Comparison of ENCODE assay signal across 16 mouse cellular contexts in genomic region chr3:89199839-89200238, GRCm38 (mm10).
"Had no signal": no experiment of that assay in that cellular context is flagged by ENCODE, and none has a peak within 500 bp of the region (broad histone marks: within the 10 kb centered on the region; RNA-seq: fewer than 3 reads in every experiment).

No protein-coding gene starts in this region.

- H3K4me2 ChIP-seq: liver, embryonic 13.5 days; midbrain, embryonic 13.5 days; neural tube, embryonic 13.5 days had no signal

- H3K27me3 ChIP-seq: midbrain, embryonic 13.5 days; neural tube, embryonic 13.5 days had no signal

- H3K4me3 ChIP-seq: liver, embryonic 13.5 days; megakaryocyte, embryonic 14.5 days; midbrain, embryonic 10.5 days; midbrain, embryonic 13.5 days; myocyte; neural tube, embryonic 13.5 days had no signal

- ATAC-seq: midbrain, embryonic 13.5 days; midbrain, embryonic 16.5 days had no signal

- H3K9ac ChIP-seq: liver, embryonic 13.5 days; midbrain, embryonic 13.5 days; neural tube, embryonic 13.5 days had no signal

- H3K9me3 ChIP-seq: liver, embryonic 13.5 days; megakaryocyte, embryonic 14.5 days; midbrain, embryonic 10.5 days; midbrain, embryonic 13.5 days; neural tube, embryonic 13.5 days had no signal

- DNase-seq: kidney, adult 11 months; kidney, adult 8-10 months; kidney, postnatal 14 days; kidney, postnatal 4 days; liver, embryonic 13.5 days; lung, adult 2 months; thymus, adult 2 months; thymus, postnatal 14 days; thymus, postnatal 4 days had no signal

- H3K27ac ChIP-seq: liver, embryonic 13.5 days; midbrain, embryonic 10.5 days; midbrain, embryonic 13.5 days; neural tube, embryonic 13.5 days; stomach, postnatal 0 days had no signal
